Mouse (Mus musculus) midbrain, postnatal 0 days (tissue): ENCODE results near the gene Mfsd13b. TPM values are rescaled to one million over a fixed set of nuclear protein-coding genes. Genes with fewer than 3 reads are reported as not detected.

Experiments used
- ATAC-seq: fragments of 200-750 bp; cut with Nextera tagmentation; 2 replicates; pipeline ENCODE4 v1.8.0; 2017; ENCODE audit warnings: moderate number of reproducible peaks, mild to moderate bottlenecking, moderate TSS enrichment, moderate library complexity; ENCODE audit not compliant: low FRiP score
- DNase-seq: peaks from one replicate; pipeline ENCODE4 v3.0.0-alpha.2; 2015; ENCODE audit warnings: low spot score
- H3K27ac ChIP-seq: fragments of 300-500 bp; sonication (generic); 2 replicates; pipeline ENCODE4 v1.5.1; 2014; ENCODE audit warnings: low read depth, mild to moderate bottlenecking, low read length, mixed read lengths
- H3K27me3 ChIP-seq: fragments of 300-500 bp; sonication (generic); 2 replicates; pipeline ENCODE4 v1.6.1; 2014; ENCODE audit warnings: low read length, control low read depth, mixed read lengths; ENCODE audit not compliant: insufficient read depth
- H3K36me3 ChIP-seq: fragments of 300-500 bp; sonication (generic); 2 replicates; pipeline ENCODE4 v1.6.1; 2014; ENCODE audit warnings: low read length, control low read depth, mixed read lengths; ENCODE audit not compliant: insufficient read depth
- H3K4me1 ChIP-seq: fragments of 300-500 bp; sonication (generic); 2 replicates; pipeline ENCODE4 v1.6.1; 2014; ENCODE audit warnings: mild to moderate bottlenecking, control low read depth, antibody characterized with exemption, low read length, mixed read lengths; ENCODE audit not compliant: insufficient read depth
- H3K4me2 ChIP-seq: fragments of 300-500 bp; sonication (generic); 2 replicates; pipeline ENCODE4 v1.6.1; 2014; ENCODE audit warnings: low read depth, mild to moderate bottlenecking, low read length, mixed read lengths; ENCODE audit not compliant: poor library complexity, severe bottlenecking
- H3K4me3 ChIP-seq: fragments of 300-500 bp; sonication (generic); 2 replicates; pipeline ENCODE4 v1.5.1; 2014; ENCODE audit warnings: low read depth, mild to moderate bottlenecking, low read length, moderate library complexity
- H3K9ac ChIP-seq: fragments of 300-500 bp; sonication (generic); replicated peaks from 2 replicates; pipeline ENCODE4 v1.6.1; 2014; ENCODE audit warnings: mild to moderate bottlenecking, low read length, moderate library complexity, mixed read lengths; ENCODE audit not compliant: poor library complexity, severe bottlenecking
- H3K9me3 ChIP-seq: fragments of 300-500 bp; sonication (generic); 2 replicates; pipeline ENCODE4 v1.6.1; 2016; ENCODE audit warnings: low read length, control low read depth
- CTCF ChIP-seq: IDR thresholded peaks from 2 replicates; pipeline ENCODE4 v1.5.1; 2016; ENCODE audit warnings: antibody characterized with exemption, mild to moderate bottlenecking
- WGBS: fragments of 180-500 bp; shearing (Covaris S2); extraction: QIAGEN DNeasy Blood & Tissue Kit; methylation state at CpG from one replicate; pipeline ENCODE4 v1.1.7; 2014; 5-methylcytosine and 5-hydroxymethylcytosine counted together
- polyA plus RNA-seq: library from polyadenylated mRNA; unstranded; fragments of >200 nt; fragmentation: Nextera tagmentation; extraction: Ambion mirVana; gene quantifications from 2 replicates; pipeline ENCODE4 v1.2.1, GENCODE M21; 2015
- total RNA-seq: library from RNA; depleted of rRNA; stranded (reverse); fragments of >200 nt; gene quantifications from 2 replicates; pipeline ENCODE4 v1.2.3, GENCODE M21; 2014

Mfsd13b gene
- total and polyA plus RNA-seq, 2 experiments from 2014 or later: 0.26 TPM; not detected in 1

GRCm38 (mm10) chr7:121011794-121012689 is 29.7 kb downstream of the Mfsd13b start:
- no peak overlapping the region for H3K27ac ChIP-seq
- H3K9me3 ChIP-seq: no peaks in the 10 kb centered on the region
- no peak for DNase-seq
- ATAC-seq: no peak
- whole genome bisulfite sequencing: 50% methylated on average over 10 of the region's 10 CpGs
- H3K4me1 ChIP-seq: no peaks in the 10 kb centered on the region
- no peaks in the 10 kb centered on the region for H3K27me3 ChIP-seq
- H3K4me2 ChIP-seq: no peak overlapping the region
- H3K36me3 ChIP-seq: no peaks in the 10 kb centered on the region
- TF ChIP-seq CTCF: no peak
- H3K9ac ChIP-seq: no peak overlapping the region
- no peak overlapping the region for H3K4me3 ChIP-seq

GRCm38 (mm10) chr7:121014486-121014885 is 32.2 kb downstream of the Mfsd13b start:
- no peak for TF ChIP-seq CTCF
- DNase-seq (no peak), ATAC-seq (no peak)
- Histone ChIP-seq H3K4me3 (no peak overlapping the region), H3K27me3 (no peaks in the 10 kb centered on the region), H3K36me3 (no peaks in the 10 kb centered on the region), H3K27ac (no peak overlapping the region), H3K4me2 (no peak overlapping the region), H3K9me3 (no peaks in the 10 kb centered on the region), H3K4me1 (no peaks in the 10 kb centered on the region), H3K9ac (no peak overlapping the region)
- 88% methylated on average over 10 of the region's 10 CpGs for WGBS

GRCm38 (mm10) chr7:121018778-121019177 is 36.5 kb downstream of the Mfsd13b start:
- TF ChIP-seq CTCF: no peak
- DNase-seq: no peak
- 89% methylated on average over 3 of the region's 3 CpGs for WGBS
- no peak for ATAC-seq
- Histone ChIP-seq H3K27ac (no peak overlapping the region), H3K4me3 (no peak overlapping the region), H3K4me1 (no peaks in the 10 kb centered on the region), H3K4me2 (no peak overlapping the region), H3K9ac (no peak overlapping the region), H3K27me3 (no peaks in the 10 kb centered on the region), H3K9me3 (no peaks in the 10 kb centered on the region), H3K36me3 (no peaks in the 10 kb centered on the region)

GRCm38 (mm10) chr7:121020277-121020676 is 38.0 kb downstream of the Mfsd13b start:
- 47% methylated on average over 8 of the region's 8 CpGs for WGBS
- no peak overlapping the region for H3K4me3 ChIP-seq
- peak; percentile 31; the same call in 1 of the 2 replicates for TF ChIP-seq CTCF
- H3K27me3 ChIP-seq: no peaks in the 10 kb centered on the region
- no peak for ATAC-seq
- no peaks in the 10 kb centered on the region for H3K36me3 ChIP-seq
- no peak overlapping the region for H3K4me2 ChIP-seq
- no peaks in the 10 kb centered on the region for H3K9me3 ChIP-seq
- no peak overlapping the region for H3K9ac ChIP-seq
- H3K4me1 ChIP-seq: no peaks in the 10 kb centered on the region
- peak; percentile 7 for DNase-seq
- no peak overlapping the region for H3K27ac ChIP-seq

- Histone ChIP-seq H3K9ac (no peak overlapping the region), H3K27ac (no peak overlapping the region)
These were observed 43.1 kb downstream of the Mfsd13b start for GRCm38 (mm10) chr7:121025221-121026008.

More at GRCm38 (mm10) chr7:121025221-121026008, 43.1 kb downstream of the Mfsd13b start:
- Histone ChIP-seq H3K4me1 (no peaks in the 10 kb centered on the region), H3K9me3 (no peaks in the 10 kb centered on the region), H3K4me2 (no peak overlapping the region), H3K36me3 (no peaks in the 10 kb centered on the region), H3K4me3 (no peak overlapping the region), H3K27me3 (peaks cover 9% of the 10 kb centered on the region; the same call in 1 of the 2 replicates)
- no peak for TF ChIP-seq CTCF
- DNase-seq (no peak), ATAC-seq (no peak)
- 81% methylated on average over 6 of the region's 6 CpGs for whole genome bisulfite sequencing
